Mouse (Mus musculus): Measurements from ENCODE around the gene Gypa.

The Gypa gene

DNA sequence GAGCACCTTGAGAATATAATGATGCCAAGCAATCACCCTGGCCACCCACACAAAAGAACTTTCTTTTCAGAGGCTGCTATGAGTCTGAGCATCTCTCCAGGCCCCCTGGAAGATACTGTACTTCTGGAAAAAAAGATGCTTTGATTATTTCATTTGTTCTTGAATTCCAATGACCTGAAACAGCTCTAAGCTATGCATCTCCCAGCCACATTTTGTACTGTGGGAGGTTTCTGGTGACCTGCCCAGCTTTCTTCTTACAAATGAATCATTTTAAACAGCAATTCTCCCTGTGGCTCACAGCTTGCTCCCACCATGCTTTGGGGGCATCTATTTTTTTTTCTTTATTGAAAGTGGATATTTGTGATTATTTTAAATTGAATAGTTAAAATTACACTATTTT, 56.9 kb downstream of the Gypa start:
- no peak for DNase-seq (ENCODE audit: low spot score in 2 of 2)

DNA sequence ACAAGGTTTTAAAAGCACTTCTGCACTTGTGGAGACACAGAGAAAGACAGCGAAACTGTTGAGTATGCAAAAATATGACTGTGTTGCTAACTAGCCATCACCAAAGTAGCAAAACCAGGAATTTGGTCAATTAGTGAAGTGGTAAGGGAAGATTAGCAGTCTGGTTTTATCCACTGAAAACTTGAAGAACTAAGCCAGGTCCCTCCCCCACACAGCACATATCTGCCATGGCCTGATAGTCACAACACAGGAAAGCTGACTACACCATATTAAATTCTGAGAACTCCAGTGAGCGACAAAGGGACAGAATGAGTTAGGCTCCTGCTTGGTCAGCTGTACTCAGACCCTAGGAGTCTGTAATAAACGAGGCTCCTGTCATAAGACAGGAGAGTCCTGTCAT, 57.7 kb downstream of the Gypa start:
- no peak for DNase-seq (ENCODE audit: low spot score in 2 of 2)

DNA sequence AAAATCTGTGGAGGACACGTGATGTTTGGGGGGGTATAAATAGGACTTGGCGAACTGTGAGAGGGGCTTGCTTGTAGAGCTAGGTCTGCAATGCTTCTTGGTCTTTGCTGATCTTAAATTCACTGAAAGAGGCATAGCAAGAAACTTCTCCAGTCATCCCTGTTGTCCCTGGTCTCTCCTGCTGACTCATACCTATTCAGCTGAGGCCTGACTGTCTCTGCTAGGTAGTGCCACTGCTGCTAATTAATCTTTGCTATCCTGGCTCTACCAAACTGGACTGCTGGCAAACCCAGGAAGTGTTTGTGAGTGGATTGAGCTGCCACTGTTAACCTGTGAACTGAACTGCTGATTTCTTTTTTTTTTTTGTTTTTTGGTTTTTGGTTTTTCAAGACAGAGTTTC, 61.4 kb downstream of the Gypa start:
- DNase-seq (ENCODE audit: low spot score in 2 of 2): no peak

Data from urinary bladder, adult 18-20 months (tissue).